Mouse (Mus musculus) small intestine, adult 2 months (tissue): Measurements from ENCODE around the gene Mink1.

Source experiments
- CTCF ChIP-seq: fragments of 200-500 bp; IDR thresholded peaks from 2 replicates; pipeline ENCODE4 v1.5.1; 2012; ENCODE audit warnings: low read depth, mild to moderate bottlenecking, control low read depth, inconsistent platforms, low read length, moderate library complexity, mixed read lengths; ENCODE audit not compliant: insufficient replicate concordance, insufficient read length; ENCODE audit errors: extremely low read depth
- POLR2A ChIP-seq: fragments of 200-500 bp; IDR thresholded peaks from 2 replicates; pipeline ENCODE4 v1.6.1; 2012; ENCODE audit warnings: low read depth, mild to moderate bottlenecking, control low read depth, inconsistent platforms, low read length, moderate library complexity

- TF ChIP-seq POLR2A: no peak
- TF ChIP-seq CTCF: no peak
Measured at GRCm38 (mm10) chr11:70520178-70520769, 42.4 kb upstream of the Mink1 start.
